Mouse (Mus musculus): ENCODE measurements around the gene Hoxd1. TPM values are rescaled to one million over a fixed set of nuclear protein-coding genes. Genes with fewer than 3 reads are reported as not detected.

Hoxd1 gene
- total and polyA plus RNA-seq, 3 experiments, result 0.05 TPM; not detected in 2

GRCm38 (mm10) chr2:74760146-74760545 is 2.6 kb upstream of the Hoxd1 start:
- peaks cover 8% of the 10 kb centered on the region for H3K9me3 ChIP-seq (replicated peaks)
- H3K27me3 ChIP-seq (ENCODE audit: insufficient read depth, low read length), result peaks cover 14% of the 10 kb centered on the region
- H3K36me3 ChIP-seq (replicated peaks), result no peaks in the 10 kb centered on the region
- TF ChIP-seq GATA1 (IDR thresholded peaks at IDR 0.05; ENCODE audit: borderline replicate concordance, low read length) (no peak), GATA2 (IDR thresholded peaks at IDR 0.05; ENCODE audit: borderline replicate concordance, low read depth, low read length) (no peak), POLR2AphosphoS5 (IDR thresholded peaks at IDR 0.05; ENCODE audit: insufficient replicate concordance, low read depth, low read length) (no peak), CTCF (IDR thresholded peaks at IDR 0.05; ENCODE audit: low read depth, low read length) (no peak), TAL1 (conservative IDR thresholded peaks at IDR 0.05; ENCODE audit: low read depth, low read length) (no peak)
- H3K4me3 ChIP-seq (ENCODE audit: low read depth, low read length), result no peak overlapping the region
- no peaks in the 10 kb centered on the region for H3K4me1 ChIP-seq (ENCODE audit: insufficient read depth, low read depth, low read length)
- DNase-seq (ENCODE audit: low spot score), result no peak
- no peak for ATAC-seq (ENCODE audit: extremely low read depth, insufficient number of reproducible peaks, low FRiP score, poor library complexity, severe bottlenecking)

DNA sequence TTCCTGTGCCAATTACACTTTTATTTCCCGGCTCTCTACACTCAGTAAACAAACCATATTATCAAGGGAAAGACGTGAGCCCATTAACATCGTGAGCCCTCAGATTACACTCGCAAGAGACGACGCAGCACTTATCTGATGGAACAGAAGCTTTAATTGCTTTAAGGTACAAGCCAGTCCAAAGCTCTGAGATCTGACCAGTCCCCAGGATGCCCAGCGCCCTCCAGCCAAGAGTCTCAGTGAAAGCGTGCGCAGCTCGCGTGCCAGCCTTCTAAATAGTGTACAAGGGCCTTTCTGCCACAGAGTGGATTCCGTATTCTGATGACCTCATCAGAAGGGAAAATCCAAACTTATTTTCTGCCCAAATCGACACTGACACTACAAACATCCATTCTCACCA is 839 bp upstream of the Hoxd1 start:
- peaks cover 15% of the 10 kb centered on the region for H3K27me3 ChIP-seq (ENCODE audit: insufficient read depth, low read length)
- no peak for TF ChIP-seq GATA1 (IDR thresholded peaks at IDR 0.05; ENCODE audit: borderline replicate concordance, low read length)
- no peak for TF ChIP-seq POLR2AphosphoS5 (IDR thresholded peaks at IDR 0.05; ENCODE audit: insufficient replicate concordance, low read depth, low read length)
- TF ChIP-seq TAL1 (conservative IDR thresholded peaks at IDR 0.05; ENCODE audit: low read depth, low read length), result no peak
- TF ChIP-seq CTCF (IDR thresholded peaks at IDR 0.05; ENCODE audit: low read depth, low read length), result no peak
- TF ChIP-seq GATA2 (IDR thresholded peaks at IDR 0.05; ENCODE audit: borderline replicate concordance, low read depth, low read length), result no peak
- ATAC-seq (ENCODE audit: extremely low read depth, insufficient number of reproducible peaks, low FRiP score, poor library complexity, severe bottlenecking) (no peak), DNase-seq (ENCODE audit: low spot score) (no peak)
- H3K9me3 ChIP-seq (replicated peaks), result peaks cover 8% of the 10 kb centered on the region
- H3K4me1 ChIP-seq (ENCODE audit: insufficient read depth, low read depth, low read length), result no peaks in the 10 kb centered on the region
- H3K36me3 ChIP-seq (replicated peaks), result no peaks in the 10 kb centered on the region
- no peak overlapping the region for H3K4me3 ChIP-seq (ENCODE audit: low read depth, low read length)

- Histone ChIP-seq H3K9me3 (replicated peaks) (peaks cover 8% of the 10 kb centered on the region), H3K4me3 (ENCODE audit: low read depth, low read length) (peak overlapping the region; percentile 13; the same call in 1 of the 2 replicates), H3K4me1 (ENCODE audit: insufficient read depth, low read depth, low read length) (no peaks in the 10 kb centered on the region), H3K36me3 (replicated peaks) (no peaks in the 10 kb centered on the region), H3K27me3 (ENCODE audit: insufficient read depth, low read length) (peaks cover 20% of the 10 kb centered on the region)
- TF ChIP-seq GATA2 (IDR thresholded peaks at IDR 0.05; ENCODE audit: borderline replicate concordance, low read depth, low read length), result no peak
- no peak for TF ChIP-seq POLR2AphosphoS5 (IDR thresholded peaks at IDR 0.05; ENCODE audit: insufficient replicate concordance, low read depth, low read length)
- no peak for TF ChIP-seq CTCF (IDR thresholded peaks at IDR 0.05; ENCODE audit: low read depth, low read length)
- TF ChIP-seq TAL1 (conservative IDR thresholded peaks at IDR 0.05; ENCODE audit: low read depth, low read length), result no peak
- no peak for TF ChIP-seq GATA1 (IDR thresholded peaks at IDR 0.05; ENCODE audit: borderline replicate concordance, low read length)
- ATAC-seq (ENCODE audit: extremely low read depth, insufficient number of reproducible peaks, low FRiP score, poor library complexity, severe bottlenecking) (no peak), DNase-seq (ENCODE audit: low spot score) (no peak)
Observed at GRCm38 (mm10) chr2:74763245-74763735, 510 bp downstream of the Hoxd1 start.

DNA sequence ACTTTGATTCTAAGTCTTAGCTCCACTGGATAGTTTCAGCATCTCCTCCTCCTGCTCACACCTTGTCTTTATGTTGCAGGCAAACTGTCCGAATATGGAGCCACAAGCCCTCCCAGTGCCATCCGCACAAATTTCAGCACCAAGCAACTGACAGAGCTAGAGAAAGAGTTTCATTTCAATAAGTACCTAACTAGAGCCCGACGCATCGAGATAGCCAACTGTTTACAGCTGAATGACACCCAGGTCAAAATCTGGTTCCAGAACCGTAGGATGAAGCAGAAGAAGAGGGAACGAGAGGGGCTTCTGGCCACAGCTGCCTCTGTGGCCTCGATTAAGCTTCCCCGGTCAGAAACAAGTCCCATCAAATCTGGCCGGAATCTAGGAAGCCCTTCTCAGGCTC is 1.2 kb downstream of the Hoxd1 start:
- ATAC-seq (ENCODE audit: extremely low read depth, insufficient number of reproducible peaks, low FRiP score, poor library complexity, severe bottlenecking), result no peak
- H3K27me3 ChIP-seq (ENCODE audit: insufficient read depth, low read length), result peaks cover 22% of the 10 kb centered on the region

GRCm38 (mm10) chr2:74774359-74774758 is 11.6 kb downstream of the Hoxd1 start:
- H3K27me3 ChIP-seq (ENCODE audit: insufficient read depth, low read length), result peaks cover 33% of the 10 kb centered on the region

More for the DNA sequence above, 1.2 kb downstream of the Hoxd1 start:
- Histone ChIP-seq H3K9me3 (replicated peaks) (peaks cover 8% of the 10 kb centered on the region), H3K36me3 (replicated peaks) (no peaks in the 10 kb centered on the region), H3K4me3 (ENCODE audit: low read depth, low read length) (no peak overlapping the region), H3K4me1 (ENCODE audit: insufficient read depth, low read depth, low read length) (no peaks in the 10 kb centered on the region)
- TF ChIP-seq POLR2AphosphoS5 (IDR thresholded peaks at IDR 0.05; ENCODE audit: insufficient replicate concordance, low read depth, low read length), result no peak
- no peak for TF ChIP-seq TAL1 (conservative IDR thresholded peaks at IDR 0.05; ENCODE audit: low read depth, low read length)
- no peak for TF ChIP-seq GATA2 (IDR thresholded peaks at IDR 0.05; ENCODE audit: borderline replicate concordance, low read depth, low read length)
- no peak for TF ChIP-seq CTCF (IDR thresholded peaks at IDR 0.05; ENCODE audit: low read depth, low read length)
- TF ChIP-seq GATA1 (IDR thresholded peaks at IDR 0.05; ENCODE audit: borderline replicate concordance, low read length), result no peak
- no peak for DNase-seq (ENCODE audit: low spot score)

DNA sequence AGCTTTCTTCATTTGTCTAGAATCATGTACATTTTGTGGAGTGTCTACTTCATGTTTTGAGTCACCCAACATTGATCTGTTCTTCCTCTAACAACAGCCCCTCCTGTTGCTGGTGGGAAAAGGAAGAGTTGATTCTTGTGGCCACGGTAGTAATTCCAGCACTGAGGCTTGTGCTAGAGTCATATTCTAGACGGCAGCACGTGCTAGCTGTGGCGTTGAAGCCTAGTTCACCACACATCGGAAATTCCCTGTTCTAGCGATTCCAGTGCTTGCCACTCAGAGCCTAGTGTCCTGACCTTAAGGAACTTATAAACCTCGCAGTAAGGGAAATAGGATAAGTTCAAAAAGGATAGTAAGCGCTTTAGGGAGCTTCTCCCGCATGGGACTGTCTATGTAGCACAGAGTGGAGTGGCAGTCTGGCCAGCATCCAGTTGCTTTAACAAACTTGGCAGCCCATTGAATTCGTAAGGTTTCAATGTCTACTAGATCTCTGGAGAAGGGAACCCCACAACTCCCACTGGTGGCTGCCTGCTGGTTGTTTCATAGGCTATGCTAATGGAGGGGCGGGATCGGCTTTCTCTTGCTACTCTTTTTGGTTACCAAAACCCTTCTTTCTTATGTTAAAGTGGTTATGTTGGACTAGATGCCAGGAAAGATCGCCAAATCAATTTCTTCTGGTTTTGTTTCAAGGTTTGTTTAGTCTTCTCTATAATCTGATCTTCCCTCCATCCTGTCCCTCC is 14.9 kb downstream of the Hoxd1 start:
- no peaks in the 10 kb centered on the region; the same call in 1 of the 2 replicates for H3K4me1 ChIP-seq (ENCODE audit: insufficient read depth, low read depth, low read length)
- H3K4me3 ChIP-seq (ENCODE audit: low read depth, low read length), result no peak overlapping the region
- H3K9me3 ChIP-seq (replicated peaks), result no peaks in the 10 kb centered on the region
- no peak for ATAC-seq (ENCODE audit: extremely low read depth, insufficient number of reproducible peaks, low FRiP score, poor library complexity, severe bottlenecking)
- H3K36me3 ChIP-seq (replicated peaks), result no peaks in the 10 kb centered on the region
- peaks cover 26% of the 10 kb centered on the region for H3K27me3 ChIP-seq (ENCODE audit: insufficient read depth, low read length)
- TF ChIP-seq POLR2AphosphoS5 (IDR thresholded peaks at IDR 0.05; ENCODE audit: insufficient replicate concordance, low read depth, low read length), result no peak
- TF ChIP-seq GATA1 (IDR thresholded peaks at IDR 0.05; ENCODE audit: borderline replicate concordance, low read length), result no peak
- no peak for TF ChIP-seq CTCF (IDR thresholded peaks at IDR 0.05; ENCODE audit: low read depth, low read length)
- no peak for TF ChIP-seq GATA2 (IDR thresholded peaks at IDR 0.05; ENCODE audit: borderline replicate concordance, low read depth, low read length)
- no peak for TF ChIP-seq TAL1 (conservative IDR thresholded peaks at IDR 0.05; ENCODE audit: low read depth, low read length)
- no peak for DNase-seq (ENCODE audit: low spot score)

More at GRCm38 (mm10) chr2:74774359-74774758, 11.6 kb downstream of the Hoxd1 start:
- DNase-seq (ENCODE audit: low spot score) (no peak), ATAC-seq (ENCODE audit: extremely low read depth, insufficient number of reproducible peaks, low FRiP score, poor library complexity, severe bottlenecking) (no peak)
- no peaks in the 10 kb centered on the region for H3K9me3 ChIP-seq (replicated peaks)
- H3K36me3 ChIP-seq (replicated peaks), result no peaks in the 10 kb centered on the region
- H3K4me3 ChIP-seq (ENCODE audit: low read depth, low read length), result no peak overlapping the region
- TF ChIP-seq GATA2 (IDR thresholded peaks at IDR 0.05; ENCODE audit: borderline replicate concordance, low read depth, low read length) (no peak), TAL1 (conservative IDR thresholded peaks at IDR 0.05; ENCODE audit: low read depth, low read length) (no peak), POLR2AphosphoS5 (IDR thresholded peaks at IDR 0.05; ENCODE audit: insufficient replicate concordance, low read depth, low read length) (no peak), GATA1 (IDR thresholded peaks at IDR 0.05; ENCODE audit: borderline replicate concordance, low read length) (no peak), CTCF (IDR thresholded peaks at IDR 0.05; ENCODE audit: low read depth, low read length) (no peak)
- no peaks in the 10 kb centered on the region for H3K4me1 ChIP-seq (ENCODE audit: insufficient read depth, low read depth, low read length)
